Mouse (Mus musculus) embryonic fibroblast, embryonic 13.5 days (primary cell): ENCODE measurements around the gene Nop10. TPM values are rescaled to one million over a fixed set of nuclear protein-coding genes. Genes with fewer than 3 reads are reported as not detected.

Source experiments
- H3K27ac ChIP-seq: 2 replicates; pipeline ENCODE4 v1.5.1; 2012; ENCODE audit warnings: low read length, control low read depth, inconsistent platforms; ENCODE audit not compliant: insufficient read depth
- H3K4me1 ChIP-seq: 2 replicates; pipeline ENCODE4 v1.6.1; 2011; ENCODE audit warnings: low read length; ENCODE audit not compliant: control insufficient read depth, insufficient read depth
- H3K4me3 ChIP-seq: 2 replicates; pipeline ENCODE4 v1.5.1; 2011; ENCODE audit warnings: mild to moderate bottlenecking, control low read depth, low read length; ENCODE audit not compliant: insufficient read depth
- CTCF ChIP-seq: IDR thresholded peaks from 2 replicates; pipeline ENCODE4 v1.5.1; 2011; ENCODE audit warnings: mild to moderate bottlenecking, control low read depth, low read length, moderate library complexity, borderline replicate concordance; ENCODE audit not compliant: insufficient read depth
- POLR2A ChIP-seq: IDR thresholded peaks from 2 replicates; pipeline ENCODE4 v1.6.1; 2011; ENCODE audit warnings: low read depth, mild to moderate bottlenecking, control low read depth, low read length, moderate library complexity
- polyA plus RNA-seq: library from polyadenylated mRNA; stranded (reverse); fragments of >200 nt; gene quantifications from 2 replicates; pipeline ENCODE4 v1.2.4, GENCODE M21; 2011; ENCODE audit warnings: low read depth; ENCODE audit not compliant: missing spikeins, insufficient read length

Nop10 gene
- polyA plus RNA-seq, 1 experiment: 70.7 TPM

DNA sequence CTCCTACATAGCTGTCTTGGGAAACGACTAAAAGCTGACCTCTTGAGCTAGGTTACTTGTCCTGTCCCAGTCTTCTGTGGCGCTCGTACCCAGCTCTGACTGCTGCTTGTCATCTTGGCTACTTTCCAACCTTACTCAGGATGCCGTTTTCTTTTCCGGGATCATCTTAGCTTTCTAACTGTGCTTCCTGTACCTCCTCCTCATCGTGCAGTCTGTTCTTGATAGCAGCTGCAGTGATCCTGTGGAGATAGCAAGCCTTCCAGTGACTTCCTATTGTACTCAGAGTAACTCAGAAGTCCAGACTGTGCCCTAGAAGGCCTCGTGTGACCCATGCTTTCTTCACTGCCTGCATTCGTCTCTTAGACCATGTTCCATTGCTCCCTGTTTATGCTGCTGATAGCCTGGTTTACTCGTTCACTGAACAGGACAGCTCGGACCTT, 47.5 kb downstream of the Nop10 start:
- Histone ChIP-seq H3K4me1 (peaks cover 8% of the 10 kb centered on the region), H3K4me3 (no peak overlapping the region), H3K27ac (peak overlapping the region; percentile 82)
- TF ChIP-seq CTCF (no peak), POLR2A (no peak)

Other genes starting within 250 kb of the Nop10 start
- 0.48 and 0.51 TPM in 2 replicates for gene Olfr1310, start 249.2 kb upstream of the Nop10 start, polyA plus RNA-seq
- not detected in 2 replicates for gene Olfr1311, start 237.5 kb upstream of the Nop10 start, polyA plus RNA-seq
- gene Olfr1312, start 211.7 kb upstream of the Nop10 start, polyA plus RNA-seq: 0.15 and 0.39 TPM in 2 replicates
- 0.37 and 0.39 TPM in 2 replicates for gene Olfr1313, start 184.1 kb upstream of the Nop10 start, polyA plus RNA-seq
- gene Olfr1314, start 165.1 kb upstream of the Nop10 start, polyA plus RNA-seq: 1.6 and 2.3 TPM in 2 replicates
- 1.2 and 1.8 TPM in 2 replicates for gene Olfr1315-ps1, start 146.5 kb upstream of the Nop10 start, polyA plus RNA-seq
- 1.3 and 1.9 TPM in 2 replicates for gene Olfr1316, start 126.9 kb upstream of the Nop10 start, polyA plus RNA-seq
- gene Olfr1317, start 121.6 kb upstream of the Nop10 start, polyA plus RNA-seq: not detected in 2 replicates
- not detected in 2 replicates for gene Olfr1318, start 107.7 kb upstream of the Nop10 start, polyA plus RNA-seq
- gene Lpcat4, start 22.5 kb upstream of the Nop10 start, polyA plus RNA-seq: 21.6 and 25.3 TPM in 2 replicates
- gene Nutm1, start 2.6 kb upstream of the Nop10 start, polyA plus RNA-seq: not detected in 2 replicates
- 27.9 and 29.2 TPM in 2 replicates for gene Slc12a6, start 3.9 kb downstream of the Nop10 start, polyA plus RNA-seq
- gene Gm21985, start 4.4 kb downstream of the Nop10 start, polyA plus RNA-seq: not detected in 2 replicates
- gene Emc4, start 106.1 kb downstream of the Nop10 start, polyA plus RNA-seq: 65.8 and 71.9 TPM in 2 replicates
- 24.9 and 26.1 TPM in 2 replicates for gene Katnbl1, start 117.3 kb downstream of the Nop10 start, polyA plus RNA-seq
- gene Emc7, start 193.1 kb downstream of the Nop10 start, polyA plus RNA-seq: 21.8 and 23.0 TPM in 2 replicates
- not detected in 2 replicates for gene Chrm5, start 218.8 kb downstream of the Nop10 start, polyA plus RNA-seq
- 10.0 and 10.6 TPM in 2 replicates for gene Aven, start 231.0 kb downstream of the Nop10 start, polyA plus RNA-seq